Mouse (Mus musculus) testis, adult 2 months (tissue): ENCODE results near the gene Tubb3. TPM values are rescaled to one million over a fixed set of nuclear protein-coding genes. Genes with fewer than 3 reads are reported as not detected.
A peak's percentile ranks its signal among the peaks of the same experiment; 100 is the strongest.

Experiments
- H3K27ac ChIP-seq: fragments of 200-500 bp; 2 replicates; pipeline ENCODE4 v1.5.1; 2012; ENCODE audit warnings: low read depth, low read length; ENCODE audit not compliant: control insufficient read depth, insufficient read depth
- H3K27me3 ChIP-seq: fragments of 200-500 bp; 2 replicates; pipeline ENCODE4 v1.6.1; 2012; ENCODE audit warnings: mild to moderate bottlenecking, low read length, moderate library complexity; ENCODE audit not compliant: control insufficient read depth, insufficient read depth
- H3K36me3 ChIP-seq: fragments of 200-500 bp; 2 replicates; pipeline ENCODE4 v1.6.1; 2012; ENCODE audit warnings: mild to moderate bottlenecking, low read length; ENCODE audit not compliant: control insufficient read depth, insufficient read depth
- H3K4me1 ChIP-seq: fragments of 200-500 bp; 2 replicates; pipeline ENCODE4 v1.6.1; 2012; ENCODE audit warnings: low read length; ENCODE audit not compliant: control insufficient read depth, insufficient read depth
- H3K4me3 ChIP-seq: fragments of 200-500 bp; 2 replicates; pipeline ENCODE4 v1.5.1; 2012; ENCODE audit warnings: low read depth, mild to moderate bottlenecking, low read length, moderate library complexity, mixed read lengths; ENCODE audit not compliant: control insufficient read depth
- CTCF ChIP-seq: fragments of 200-500 bp; IDR thresholded peaks from 2 replicates; pipeline ENCODE4 v1.5.1; 2012; ENCODE audit warnings: low read depth, mild to moderate bottlenecking, inconsistent platforms, low read length, moderate library complexity; ENCODE audit not compliant: control insufficient read depth, insufficient read depth, insufficient replicate concordance
- POLR2A ChIP-seq: fragments of 200-500 bp; IDR thresholded peaks from 2 replicates; pipeline ENCODE4 v1.6.1; 2012; ENCODE audit warnings: low read depth, mild to moderate bottlenecking, inconsistent platforms, low read length, moderate library complexity; ENCODE audit not compliant: control insufficient read depth
- polyA plus RNA-seq: library from polyadenylated mRNA; depleted of rRNA; stranded (reverse); fragments of >200 nt; gene quantifications from 2 replicates; pipeline ENCODE4 v1.2.3, GENCODE M21; 2012

The Tubb3 gene
- polyA plus RNA-seq, 1 experiment, result 48.7 TPM

DNA sequence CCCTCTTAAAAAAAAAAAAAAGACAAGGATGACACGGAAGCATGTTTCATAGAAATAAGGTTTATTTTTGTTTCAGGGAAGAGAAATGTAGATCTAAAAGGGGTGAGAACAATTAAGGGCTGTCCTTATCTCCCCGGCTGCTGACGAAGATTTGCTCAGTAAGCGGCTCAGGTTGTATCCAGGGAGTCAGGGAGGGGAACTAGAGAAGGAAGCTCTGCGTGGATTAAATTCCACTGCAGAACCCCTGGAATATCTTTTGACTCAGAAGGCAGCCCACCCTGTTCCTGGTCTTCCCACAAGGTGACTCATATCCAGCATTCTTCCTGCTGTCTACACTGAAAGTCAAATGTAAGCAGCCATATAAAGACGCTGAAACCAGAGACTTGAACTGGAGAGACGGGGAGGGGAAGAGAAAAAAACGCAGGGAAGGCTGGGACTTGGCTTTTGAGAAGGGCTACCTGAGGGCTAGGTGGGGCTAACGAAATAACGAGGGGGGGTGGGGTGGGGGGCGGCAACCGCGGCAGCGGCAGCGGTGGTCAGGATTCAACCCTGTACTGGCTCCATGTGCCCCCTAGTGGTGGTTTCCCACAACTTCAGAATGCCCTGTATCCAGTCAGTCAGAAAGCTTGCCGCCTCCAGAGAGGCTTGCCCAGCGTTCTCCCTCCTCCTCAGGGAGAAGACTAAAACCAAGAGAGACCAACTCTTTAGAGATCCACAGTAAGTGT is 11.0 kb downstream of the Tubb3 start:
- H3K4me1 ChIP-seq, result no peaks in the 10 kb centered on the region
- H3K27ac ChIP-seq, result no peak overlapping the region
- no peaks in the 10 kb centered on the region for H3K36me3 ChIP-seq
- H3K4me3 ChIP-seq, result no peak overlapping the region
- peak; percentile 72; the same call in 1 of the 2 replicates for TF ChIP-seq CTCF
- TF ChIP-seq POLR2A, result no peak
- H3K27me3 ChIP-seq, result no peaks in the 10 kb centered on the region

- no peak overlapping the region for H3K4me3 ChIP-seq
- TF ChIP-seq CTCF (no peak), POLR2A (no peak)
These were observed 11.5 kb downstream of the Tubb3 start for GRCm38 (mm10) chr8:123422781-123423159.

DNA sequence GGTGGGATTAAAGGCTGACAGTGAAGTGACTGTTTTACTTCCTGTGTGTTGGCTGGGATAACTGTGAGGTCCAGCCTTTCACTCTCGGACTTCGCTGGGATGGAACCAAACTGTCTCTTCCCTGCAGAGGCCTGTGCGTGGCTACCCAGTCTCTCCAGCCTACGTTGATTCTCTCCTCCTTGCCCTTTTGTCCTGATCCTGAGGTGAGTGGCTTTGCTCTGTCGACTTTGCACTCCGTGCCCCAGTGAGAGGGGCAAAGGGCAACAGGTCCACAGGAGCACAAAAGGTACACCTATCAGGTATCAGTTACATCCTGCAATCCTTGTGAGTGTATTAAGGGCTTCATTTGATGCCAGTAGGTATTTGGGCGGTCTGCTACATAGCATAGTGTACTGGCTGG is 12.2 kb downstream of the Tubb3 start, which contains the start of gene Def8:
Def8 (plus strand) TSS at position 87 of the 400 bp plus-strand sequence.
- no peak within 1 kb of the TSS for H3K27ac ChIP-seq
- no peaks in the 10 kb centered on the region for H3K4me1 ChIP-seq
- H3K4me3 ChIP-seq, result no peak within 1 kb of the TSS
- TF ChIP-seq POLR2A (no peak), CTCF (no peak)
- no peaks in the 10 kb centered on the region for H3K27me3 ChIP-seq
- no peaks in the 10 kb centered on the region for H3K36me3 ChIP-seq

More at GRCm38 (mm10) chr8:123422781-123423159, 11.5 kb downstream of the Tubb3 start:
- Histone ChIP-seq H3K4me1 (no peaks in the 10 kb centered on the region), H3K36me3 (no peaks in the 10 kb centered on the region), H3K27ac (no peak overlapping the region), H3K27me3 (no peaks in the 10 kb centered on the region)

- H3K36me3 ChIP-seq, result no peaks in the 10 kb centered on the region
- H3K27ac ChIP-seq, result no peak overlapping the region
- TF ChIP-seq POLR2A (no peak), CTCF (no peak)
- H3K4me1 ChIP-seq, result no peaks in the 10 kb centered on the region
- no peaks in the 10 kb centered on the region for H3K27me3 ChIP-seq
- no peak overlapping the region for H3K4me3 ChIP-seq
These were observed 15.6 kb downstream of the Tubb3 start for GRCm38 (mm10) chr8:123426511-123427509.

GRCm38 (mm10) chr8:123427639-123428275 is 16.5 kb downstream of the Tubb3 start:
- Histone ChIP-seq H3K4me3 (no peak overlapping the region), H3K27ac (no peak overlapping the region), H3K4me1 (no peaks in the 10 kb centered on the region), H3K36me3 (no peaks in the 10 kb centered on the region), H3K27me3 (no peaks in the 10 kb centered on the region)
- TF ChIP-seq CTCF (no peak), POLR2A (no peak)

- Histone ChIP-seq H3K27me3 (no peaks in the 10 kb centered on the region), H3K4me3 (no peak overlapping the region), H3K4me1 (no peaks in the 10 kb centered on the region), H3K36me3 (no peaks in the 10 kb centered on the region), H3K27ac (no peak overlapping the region)
- TF ChIP-seq POLR2A, result no peak
- no peak for TF ChIP-seq CTCF
These were observed 17.2 kb downstream of the Tubb3 start for GRCm38 (mm10) chr8:123428343-123428893.
